8 mouse cellular contexts compared by ENCODE assay signal in the genomic region with DNA sequence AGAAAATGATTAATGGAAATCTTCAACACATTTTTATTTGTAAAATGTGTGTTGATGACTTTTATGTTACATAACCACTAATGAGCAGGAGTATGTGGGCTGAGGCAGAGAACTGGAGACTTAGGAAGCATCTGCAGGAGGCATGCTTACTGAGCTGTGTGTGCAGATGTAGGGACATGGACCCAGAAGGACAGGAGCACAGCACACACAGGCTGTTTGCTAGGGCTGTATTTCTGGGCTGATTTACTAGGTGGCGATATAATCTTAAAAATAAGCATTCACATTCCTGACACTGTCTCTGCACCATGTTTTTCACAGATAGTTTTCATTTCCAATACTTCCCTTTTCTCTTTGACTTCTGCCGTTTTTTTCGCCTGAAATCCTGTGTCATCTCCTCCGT.
A peak's percentile ranks its signal among the peaks of the same experiment; 100 is the strongest.
DNase-seq lines count a peak whose midpoint lies in the region; ATAC-seq and TF ChIP-seq lines count a peak whose summit lies in the region.

No protein-coding gene starts in this region.

- no peak overlapping the region for H3K4me3 ChIP-seq in lung, adult 2 months (replicated peaks; ENCODE audit: extremely low read depth, low read depth, low read length)

- TF ChIP-seq CTCF in lung, adult 2 months (IDR thresholded peaks at IDR 0.05; ENCODE audit: insufficient read depth, low read length) = peak; percentile 21; the same call in 1 of the 2 replicates

- H3K4me1 ChIP-seq in lung, adult 2 months (ENCODE audit: control insufficient read depth, insufficient read depth, low read length) = no peaks in the 10 kb centered on the region

- 34% methylated on average over 4 of the region's 4 CpGs for WGBS in lung, adult 2 months

- ATAC-seq in erythroid progenitor cell, adult 5-6 weeks (replicated peaks; ENCODE audit: low FRiP score, poor library complexity, severe bottlenecking) = no peak

- no peak for TF ChIP-seq POLR2A in lung, adult 2 months (IDR thresholded peaks at IDR 0.05; ENCODE audit: borderline replicate concordance, extremely low read depth, low read depth, low read length)

- intact Hi-C loops in left cerebral cortex, postnatal 4 days (cut with DNase I) = loop anchor here (5.0 kb wide), 1 partner anchor 316 kb away; no protein-coding TSS in a partner anchor
- intact Hi-C loops in gastrocnemius, postnatal 14 days (cut with DNase I; ENCODE audit: low total_unique reads) = no loop called here

- DNase-seq in left cerebral cortex, adult 11 months (ENCODE audit: low spot score) = peak; percentile 26
- no peak for DNase-seq in left cerebral cortex, postnatal 4 days
- peak; percentile 57 for DNase-seq in embryo, embryonic 10.5 days (ENCODE audit: low spot score)
- peak; percentile 35 for DNase-seq in kidney, postnatal 10 days
- DNase-seq in lung, adult 2 months = no peak
- DNase-seq in natural killer cell, adult 2 months (ENCODE audit: low spot score in 2 of 2) = no peak
- no peak for DNase-seq in gastrocnemius, postnatal 14 days

Comparison
In these comparisons a context has a peak if more than half of its experiments do, and no peak if none do; other contexts are left out.
1. DNase-seq: peak in left cerebral cortex, adult 11 months (single experiment), embryo, embryonic 10.5 days (single experiment) and kidney, postnatal 10 days (single experiment); none in left cerebral cortex, postnatal 4 days (single experiment), lung, adult 2 months (single experiment), natural killer cell, adult 2 months (0 of 2) and gastrocnemius, postnatal 14 days (single experiment).